Mouse (Mus musculus): ENCODE results near the gene Leng1. TPM values are rescaled to one million over a fixed set of nuclear protein-coding genes. Genes with fewer than 3 reads are reported as not detected.

Gene Leng1
- polyA plus RNA-seq, 1 experiment from 2014 or later, result 25.7 TPM

GRCm38 (mm10) chr7:3645488-3646025, 20.1 kb downstream of the Leng1 start:
- H3K9ac ChIP-seq, result peak overlapping the region; percentile 98
- no peaks in the 10 kb centered on the region for H3K27me3 ChIP-seq (replicated peaks)
- ATAC-seq (ENCODE audit: low FRiP score, low read depth), result peak; percentile 3
- H3K4me1 ChIP-seq, result peaks cover 34% of the 10 kb centered on the region
- peak overlapping the region; percentile 90 for H3K4me3 ChIP-seq
- H3K36me3 ChIP-seq, result peaks cover 20% of the 10 kb centered on the region
- H3K27ac ChIP-seq, result peak overlapping the region; percentile 89
- WGBS, result under 1% methylated on average over 58 of the region's 58 CpGs
- H3K9me3 ChIP-seq, result no peaks in the 10 kb centered on the region
- peak overlapping the region; percentile 95 for H3K4me2 ChIP-seq (replicated peaks)

- H3K36me3 ChIP-seq, result peaks cover 21% of the 10 kb centered on the region
- WGBS, result under 1% methylated on average over 54 of the region's 58 CpGs
- peak; percentile 99 for ATAC-seq (ENCODE audit: low FRiP score, low read depth)
Observed at GRCm38 (mm10) chr7:3644672-3645487, 20.8 kb downstream of the Leng1 start, which contains the start of gene Cnot3. Gene Cnot3, plus strand, starts transcription at chr7:3645268.

GRCm38 (mm10) chr7:3644348-3644671, 21.3 kb downstream of the Leng1 start:
- Histone ChIP-seq H3K4me3 (peak overlapping the region; percentile 34), H3K27ac (no peak overlapping the region), H3K9me3 (no peaks in the 10 kb centered on the region), H3K4me1 (peaks cover 34% of the 10 kb centered on the region), H3K27me3 (replicated peaks) (no peaks in the 10 kb centered on the region), H3K9ac (no peak overlapping the region), H3K36me3 (peaks cover 27% of the 10 kb centered on the region), H3K4me2 (replicated peaks) (peak overlapping the region; percentile 65)
- ATAC-seq (ENCODE audit: low FRiP score, low read depth), result no peak
- under 1% methylated on average over 11 of the region's 11 CpGs for WGBS

More at GRCm38 (mm10) chr7:3644672-3645487, 20.8 kb downstream of the Leng1 start, which contains the start of gene Cnot3:
- Histone ChIP-seq H3K27ac (peak within 1 kb of the TSS; percentile 89), H3K9ac (peak within 1 kb of the TSS; percentile 98), H3K9me3 (no peaks in the 10 kb centered on the region), H3K27me3 (replicated peaks) (no peaks in the 10 kb centered on the region), H3K4me3 (peak within 1 kb of the TSS; percentile 90), H3K4me2 (replicated peaks) (peak within 1 kb of the TSS; percentile 95), H3K4me1 (peaks cover 34% of the 10 kb centered on the region)

- no peak overlapping the region for H3K27ac ChIP-seq
- H3K4me2 ChIP-seq (replicated peaks), result peak overlapping the region; percentile 65
- peak overlapping the region; percentile 34 for H3K4me3 ChIP-seq
- ATAC-seq (ENCODE audit: low FRiP score, low read depth), result no peak
- H3K9me3 ChIP-seq, result no peaks in the 10 kb centered on the region
- H3K36me3 ChIP-seq, result peaks cover 28% of the 10 kb centered on the region
- peaks cover 32% of the 10 kb centered on the region for H3K4me1 ChIP-seq
- WGBS, result 26% methylated on average over 9 of the region's 9 CpGs
- H3K9ac ChIP-seq, result no peak overlapping the region
- H3K27me3 ChIP-seq (replicated peaks), result no peaks in the 10 kb centered on the region
Observed at GRCm38 (mm10) chr7:3643843-3644242, 21.8 kb downstream of the Leng1 start.

GRCm38 (mm10) chr7:3643412-3643811, 22.2 kb downstream of the Leng1 start:
- Histone ChIP-seq H3K4me2 (replicated peaks) (no peak overlapping the region), H3K36me3 (peaks cover 32% of the 10 kb centered on the region), H3K4me3 (no peak overlapping the region), H3K9ac (no peak overlapping the region), H3K9me3 (no peaks in the 10 kb centered on the region), H3K27me3 (replicated peaks) (no peaks in the 10 kb centered on the region), H3K27ac (no peak overlapping the region), H3K4me1 (peaks cover 28% of the 10 kb centered on the region)
- WGBS, result 71% methylated on average over 5 of the region's 5 CpGs
- no peak for ATAC-seq (ENCODE audit: low FRiP score, low read depth)

- WGBS, result 65% methylated on average over 3 of the region's 3 CpGs
- no peaks in the 10 kb centered on the region for H3K9me3 ChIP-seq
- peaks cover 43% of the 10 kb centered on the region for H3K36me3 ChIP-seq
- peak overlapping the region; percentile 65 for H3K4me3 ChIP-seq
- H3K4me2 ChIP-seq (replicated peaks), result peak overlapping the region; percentile 97
- 0 out of 2 replicates have a peak, but pooled peaks have one; percentile 3 for ATAC-seq (ENCODE audit: low FRiP score, low read depth)
- H3K27ac ChIP-seq, result no peak overlapping the region
- H3K9ac ChIP-seq, result peak overlapping the region; percentile 69
- H3K27me3 ChIP-seq (replicated peaks), result no peaks in the 10 kb centered on the region
- H3K4me1 ChIP-seq, result peaks cover 25% of the 10 kb centered on the region
Observed at GRCm38 (mm10) chr7:3630478-3630815, 35.2 kb downstream of the Leng1 start.

- WGBS, result 1% methylated on average over 47 of the region's 47 CpGs
- H3K9ac ChIP-seq, result peak within 1 kb of the TSS; percentile 69
- peak; percentile 89 for ATAC-seq (ENCODE audit: low FRiP score, low read depth)
- peak within 1 kb of the TSS; percentile 6; the same call in 1 of the 2 replicates for H3K27ac ChIP-seq
- peak within 1 kb of the TSS; percentile 65 for H3K4me3 ChIP-seq
- H3K4me2 ChIP-seq (replicated peaks), result peak within 1 kb of the TSS; percentile 97
- H3K27me3 ChIP-seq (replicated peaks), result no peaks in the 10 kb centered on the region
- H3K9me3 ChIP-seq, result no peaks in the 10 kb centered on the region
- H3K36me3 ChIP-seq, result peaks cover 42% of the 10 kb centered on the region
- peaks cover 25% of the 10 kb centered on the region for H3K4me1 ChIP-seq
Observed at GRCm38 (mm10) chr7:3629543-3630477, 35.8 kb downstream of the Leng1 start, which contains the start of the genes Tfpt and Prpf31. Gene Tfpt, minus strand, starts transcription at chr7:3629929. Gene Prpf31, plus strand, starts transcription at chr7:3629985.

- Histone ChIP-seq H3K4me2 (replicated peaks) (peak overlapping the region; percentile 97), H3K4me1 (peaks cover 25% of the 10 kb centered on the region), H3K27me3 (replicated peaks) (no peaks in the 10 kb centered on the region), H3K27ac (no peak overlapping the region), H3K4me3 (peak overlapping the region; percentile 65), H3K36me3 (peaks cover 43% of the 10 kb centered on the region), H3K9ac (peak overlapping the region; percentile 69), H3K9me3 (no peaks in the 10 kb centered on the region)
- 36% methylated on average over 4 of the region's 4 CpGs for whole genome bisulfite sequencing
- peak; percentile 52 for ATAC-seq (ENCODE audit: low FRiP score, low read depth)
Observed at GRCm38 (mm10) chr7:3629030-3629429, 36.6 kb downstream of the Leng1 start.

- no peak within 1 kb of the TSS for H3K27ac ChIP-seq
- peak within 1 kb of the TSS; percentile 78 for H3K9ac ChIP-seq
- peaks cover 27% of the 10 kb centered on the region for H3K36me3 ChIP-seq
- peak; percentile 94 for ATAC-seq (ENCODE audit: low FRiP score, low read depth)
- no peaks in the 10 kb centered on the region for H3K9me3 ChIP-seq
- H3K4me1 ChIP-seq, result peaks cover 4% of the 10 kb centered on the region; the same call in 1 of the 2 replicates
- 1% methylated on average over 32 of the region's 32 CpGs for WGBS
- peak within 1 kb of the TSS; percentile 87 for H3K4me2 ChIP-seq (replicated peaks)
- no peaks in the 10 kb centered on the region for H3K27me3 ChIP-seq (replicated peaks)
- peak within 1 kb of the TSS; percentile 72 for H3K4me3 ChIP-seq
Observed at GRCm38 (mm10) chr7:3617242-3617995, 48.2 kb downstream of the Leng1 start, which contains the start of gene Ndufa3. Gene Ndufa3, plus strand, starts transcription at chr7:3617373.

- no peaks in the 10 kb centered on the region for H3K9me3 ChIP-seq
- peaks cover 20% of the 10 kb centered on the region for H3K36me3 ChIP-seq
- WGBS, result 39% methylated on average over 6 of the region's 6 CpGs
- no peak overlapping the region for H3K27ac ChIP-seq
- H3K27me3 ChIP-seq (replicated peaks), result no peaks in the 10 kb centered on the region
- H3K4me1 ChIP-seq, result peaks cover 4% of the 10 kb centered on the region; the same call in 1 of the 2 replicates
- peak overlapping the region; percentile 87 for H3K4me2 ChIP-seq (replicated peaks)
- peak overlapping the region; percentile 72 for H3K4me3 ChIP-seq
- peak; percentile 51 for ATAC-seq (ENCODE audit: low FRiP score, low read depth)
- H3K9ac ChIP-seq, result no peak overlapping the region
Observed at GRCm38 (mm10) chr7:3616389-3617241, 49.0 kb downstream of the Leng1 start.

Data from neural tube, embryonic 12.5 days (tissue).